Mouse (Mus musculus) 3T3-L1 (cell line): Measurements from ENCODE around the gene Degs1.

ENCODE experiments used
- DNase-seq: peaks from one replicate; pipeline ENCODE4 v3.0.0-alpha.2; 2015; ENCODE audit warnings: low read depth, low spot score

The Degs1 gene

GRCm38 (mm10) chr1:182226261-182226660, 56.3 kb downstream of the Degs1 start:
- no peak for DNase-seq
